Mouse (Mus musculus) spleen, adult 2 months (tissue): Measurements from ENCODE around the gene Gnao1. TPM values are rescaled to one million over a fixed set of nuclear protein-coding genes. Genes with fewer than 3 reads are reported as not detected.

Experiments
- DNase-seq, 2 experiments: peaks; one replicate each; pipeline versions ENCODE4 v3.0.0 to v3.0.0-alpha.2; 2012 to 2021; ENCODE audit warnings: low spot score in 2 of 2, low read depth in 1 of 2
- H3K27ac ChIP-seq: fragments of 200-500 bp; 2 replicates; pipeline ENCODE4 v1.5.1; 2012; ENCODE audit warnings: low read length, inconsistent platforms; ENCODE audit not compliant: insufficient read depth
- H3K27me3 ChIP-seq: fragments of 200-500 bp; 2 replicates; pipeline ENCODE4 v1.6.1; 2012; ENCODE audit warnings: mild to moderate bottlenecking, moderate library complexity, low read length, inconsistent platforms; ENCODE audit not compliant: control insufficient read depth, insufficient read depth
- H3K36me3 ChIP-seq: fragments of 200-500 bp; 2 replicates; pipeline ENCODE4 v1.6.1; 2012; ENCODE audit warnings: mild to moderate bottlenecking, low read length, inconsistent platforms; ENCODE audit not compliant: control insufficient read depth, insufficient read depth
- H3K4me1 ChIP-seq: fragments of 200-500 bp; 2 replicates; pipeline ENCODE4 v1.6.1; 2011; ENCODE audit warnings: inconsistent platforms; ENCODE audit not compliant: control insufficient read depth, insufficient read depth, insufficient read length
- H3K4me3 ChIP-seq: fragments of 200-500 bp; 2 replicates; pipeline ENCODE4 v1.5.1; 2011; ENCODE audit warnings: mild to moderate bottlenecking, inconsistent platforms; ENCODE audit not compliant: insufficient read depth, insufficient read length; ENCODE audit errors: extremely low read depth
- CTCF ChIP-seq: fragments of 200-500 bp; IDR thresholded peaks from 2 replicates; pipeline ENCODE4 v1.5.1; 2011; ENCODE audit warnings: mild to moderate bottlenecking, inconsistent platforms; ENCODE audit not compliant: insufficient read depth, insufficient read length, insufficient replicate concordance; ENCODE audit errors: extremely low read depth
- POLR2A ChIP-seq: fragments of 200-500 bp; IDR thresholded peaks from 2 replicates; pipeline ENCODE4 v1.6.1; 2011; ENCODE audit warnings: low read depth, low read length, inconsistent platforms
- WGBS: fragments of 180-500 bp; shearing (Covaris S2); methylation state at CpG from one replicate; pipeline ENCODE4 v1.1.7; 2018; 5-methylcytosine and 5-hydroxymethylcytosine counted together
- polyA plus RNA-seq: library from polyadenylated mRNA; depleted of rRNA; stranded (reverse); fragments of >200 nt; gene quantifications from 2 replicates; pipeline ENCODE4 v1.2.3, GENCODE M21; 2012; rRNA removed

The Gnao1 gene
- polyA plus RNA-seq, 1 experiment, result 2.5 TPM

GRCm38 (mm10) chr8:94012013-94012951 is 202.5 kb downstream of the Gnao1 start, which contains the start of gene Amfr:
Amfr (minus strand) TSS chr8:94012842.
- Histone ChIP-seq H3K27ac (peak within 1 kb of the TSS; percentile 94), H3K27me3 (no peaks in the 10 kb centered on the region)
- peak; percentile 49 to 54 for DNase-seq

DNA sequence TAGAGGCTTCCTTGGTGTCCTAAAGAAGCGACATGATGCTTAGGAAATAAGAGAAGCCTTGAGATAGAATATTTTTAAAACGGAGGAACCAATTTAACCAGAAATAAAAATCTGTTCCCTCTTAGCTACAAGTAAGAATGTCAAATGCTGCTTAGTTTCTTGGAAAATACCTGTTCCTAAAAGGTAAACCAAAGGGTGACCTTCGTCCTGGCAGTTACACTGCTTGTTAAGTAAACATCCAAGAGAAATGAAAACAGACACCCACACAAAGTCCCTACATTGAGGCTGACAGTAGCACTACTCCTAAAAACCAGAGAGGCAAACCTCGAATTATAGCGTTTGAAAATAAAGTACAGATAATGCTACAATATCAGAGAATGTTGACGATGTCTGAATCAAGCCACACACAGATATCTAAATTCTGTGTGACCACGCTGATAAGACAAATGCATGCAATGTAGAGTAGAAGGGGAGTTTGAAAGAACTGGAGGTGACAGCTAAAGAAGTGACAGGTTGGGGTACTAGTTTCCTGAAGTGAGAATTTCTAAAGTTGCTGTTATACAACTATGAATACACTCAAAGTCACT is 203.4 kb downstream of the Gnao1 start:
- H3K36me3 ChIP-seq, result no peaks in the 10 kb centered on the region
- H3K27ac ChIP-seq, result peak overlapping the region; percentile 61
- H3K27me3 ChIP-seq, result no peaks in the 10 kb centered on the region
- TF ChIP-seq CTCF (no peak), POLR2A (no peak)
- peak overlapping the region; percentile 95 for H3K4me3 ChIP-seq
- WGBS, result 37% methylated on average over 7 of the region's 7 CpGs
- no peak for DNase-seq
- H3K4me1 ChIP-seq, result peaks cover 11% of the 10 kb centered on the region

More at GRCm38 (mm10) chr8:94012013-94012951, 202.5 kb downstream of the Gnao1 start, which contains the start of gene Amfr:
- H3K4me3 ChIP-seq, result peak within 1 kb of the TSS; percentile 95
- TF ChIP-seq POLR2A (no peak; the same call in 1 of the 2 replicates), CTCF (peak; percentile 20; the same call in 1 of the 2 replicates)
- WGBS, result 1% methylated on average over 126 of the region's 130 CpGs
- peaks cover 11% of the 10 kb centered on the region for H3K4me1 ChIP-seq
- no peaks in the 10 kb centered on the region for H3K36me3 ChIP-seq

Other genes starting within 250 kb of the Gnao1 start
- 70.4 and 76.9 TPM in 2 replicates for gene Amfr, start 202.9 kb downstream of the Gnao1 start, polyA plus RNA-seq
- gene Nudt21, start 227.1 kb downstream of the Gnao1 start, polyA plus RNA-seq, result 63.0 and 72.5 TPM in 2 replicates
- gene Ogfod1, start 227.2 kb downstream of the Gnao1 start, polyA plus RNA-seq, result 4.1 and 4.3 TPM in 2 replicates